ENCODE assay signal across 8 mouse cellular contexts in the genomic region with DNA sequence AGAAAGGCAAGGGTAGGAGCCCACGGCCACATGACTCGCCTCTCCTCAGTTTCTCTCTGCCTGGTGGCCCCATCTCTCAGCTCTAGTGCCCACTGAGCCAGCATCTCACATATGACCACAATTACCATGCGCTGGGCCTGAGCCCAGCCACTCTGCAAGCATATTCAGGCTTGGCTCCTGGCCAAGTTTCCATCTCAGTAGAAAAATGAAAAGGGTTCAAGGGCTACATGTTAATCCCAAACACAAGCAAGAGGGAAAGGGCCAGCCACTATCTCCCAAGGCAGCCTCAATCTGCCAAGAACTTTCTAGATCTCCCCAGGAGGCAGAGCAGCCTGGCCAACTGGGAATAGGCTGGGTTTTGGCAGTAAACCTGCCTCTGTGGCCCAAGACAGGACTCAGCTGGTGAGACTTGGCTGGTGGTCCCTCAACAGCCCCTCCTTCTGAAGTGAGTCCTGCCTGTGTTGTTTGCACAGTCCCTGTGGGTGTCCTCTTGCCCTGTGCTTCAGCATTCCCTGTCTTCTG.
A peak's percentile ranks its signal among the peaks of the same experiment; 100 is the strongest.
DNase-seq lines count a peak whose midpoint lies in the region; ATAC-seq lines count a peak whose summit lies in the region.

No protein-coding gene starts in this region.

- DNase-seq in urinary bladder, postnatal 36 days (ENCODE audit: low spot score in 2 of 2): peak; percentile 58 to 61
- no peak for DNase-seq in urinary bladder, postnatal 10 days (ENCODE audit: low spot score)
- peak; percentile 57 to 76 for DNase-seq in cerebellum, postnatal 25 days
- DNase-seq in lung, postnatal 14 days: peak; percentile 76

- H3K4me1 ChIP-seq in heart, embryonic 12.5 days (replicated peaks): peaks cover 47% of the 10 kb centered on the region
- H3K4me1 ChIP-seq in kidney, embryonic 15.5 days: peaks cover 60% of the 10 kb centered on the region
- peaks cover 43% of the 10 kb centered on the region for H3K4me1 ChIP-seq in stomach, embryonic 15.5 days

- H3K9me3 ChIP-seq in heart, embryonic 12.5 days (replicated peaks): no peaks in the 10 kb centered on the region
- H3K9me3 ChIP-seq in kidney, embryonic 15.5 days (replicated peaks): no peaks in the 10 kb centered on the region
- no peaks in the 10 kb centered on the region for H3K9me3 ChIP-seq in stomach, embryonic 15.5 days

- peak; percentile 67 for ATAC-seq in heart, embryonic 12.5 days (ENCODE audit: insufficient number of reproducible peaks, low FRiP score)
- peak; percentile 75 for ATAC-seq in kidney, embryonic 15.5 days (replicated peaks; ENCODE audit: low FRiP score)
- ATAC-seq in stomach, embryonic 15.5 days (ENCODE audit: insufficient read depth, low FRiP score, low read depth): peak; percentile 73; the same call in 1 of the 2 replicates
- no peak for ATAC-seq in erythroid progenitor cell, adult 5-6 weeks (replicated peaks; ENCODE audit: low FRiP score, poor library complexity, severe bottlenecking)

- peak overlapping the region; percentile 69 for H3K27ac ChIP-seq in heart, embryonic 12.5 days (ENCODE audit: poor library complexity, severe bottlenecking)
- H3K27ac ChIP-seq in kidney, embryonic 15.5 days: peak overlapping the region; percentile 89
- peak overlapping the region; percentile 86 for H3K27ac ChIP-seq in stomach, embryonic 15.5 days

- no peaks in the 10 kb centered on the region for H3K36me3 ChIP-seq in heart, embryonic 12.5 days
- no peaks in the 10 kb centered on the region for H3K36me3 ChIP-seq in kidney, embryonic 15.5 days
- H3K36me3 ChIP-seq in stomach, embryonic 15.5 days: no peaks in the 10 kb centered on the region

- H3K4me2 ChIP-seq in heart, embryonic 12.5 days: no peak overlapping the region
- no peak overlapping the region for H3K4me2 ChIP-seq in kidney, embryonic 15.5 days
- no peak overlapping the region for H3K4me2 ChIP-seq in stomach, embryonic 15.5 days

- H3K27me3 ChIP-seq in heart, embryonic 12.5 days (replicated peaks): no peaks in the 10 kb centered on the region
- no peaks in the 10 kb centered on the region for H3K27me3 ChIP-seq in kidney, embryonic 15.5 days
- no peaks in the 10 kb centered on the region for H3K27me3 ChIP-seq in stomach, embryonic 15.5 days (replicated peaks)

- H3K9ac ChIP-seq in heart, embryonic 12.5 days: no peak overlapping the region
- no peak overlapping the region for H3K9ac ChIP-seq in kidney, embryonic 15.5 days
- no peak overlapping the region for H3K9ac ChIP-seq in stomach, embryonic 15.5 days

- 61% methylated on average over 3 of the region's 3 CpGs for WGBS in heart, embryonic 12.5 days
- WGBS in kidney, embryonic 15.5 days: 56% methylated on average over 3 of the region's 3 CpGs
- 38% methylated on average over 3 of the region's 3 CpGs for WGBS in stomach, embryonic 15.5 days

- no peak overlapping the region for H3K4me3 ChIP-seq in heart, embryonic 12.5 days
- no peak overlapping the region for H3K4me3 ChIP-seq in kidney, embryonic 15.5 days (replicated peaks)
- no peak overlapping the region for H3K4me3 ChIP-seq in stomach, embryonic 15.5 days (replicated peaks)
